Mouse (Mus musculus): ENCODE measurements around the gene Gm49387. TPM values are rescaled to one million over a fixed set of nuclear protein-coding genes. Genes with fewer than 3 reads are reported as not detected.

Gm49387 gene
- polyA plus RNA-seq, 1 experiment from 2014 or later = 0.50 TPM

DNA sequence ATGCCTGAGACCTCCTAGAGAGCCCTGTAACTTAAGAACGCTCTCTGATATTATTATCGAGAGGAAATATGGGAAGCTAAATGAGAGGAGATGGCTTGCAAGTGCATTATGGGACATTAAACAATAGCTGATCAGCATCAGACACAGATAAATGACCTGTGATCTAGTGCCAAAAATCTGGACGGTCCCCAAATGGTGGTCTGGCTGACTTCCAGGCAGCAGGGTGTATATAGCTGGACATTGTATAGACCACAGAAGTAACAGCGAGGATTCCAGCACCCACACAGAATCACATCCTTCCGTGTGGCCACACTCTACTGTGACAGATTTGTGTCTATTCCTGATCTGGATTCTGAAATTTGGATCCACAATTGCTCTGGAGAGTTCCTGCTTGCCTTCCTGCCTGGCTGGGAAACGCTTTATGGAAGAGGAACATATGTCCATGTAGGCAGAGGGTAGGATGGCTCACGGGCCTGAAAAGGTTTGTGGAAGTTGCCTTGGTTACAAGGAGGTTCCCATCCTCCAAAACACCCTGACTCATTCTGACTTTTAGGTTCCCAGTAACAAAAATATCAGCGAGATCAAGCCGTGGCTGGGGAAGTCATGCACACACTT is 68.0 kb downstream of the Gm49387 start:
- no peak for DNase-seq (ENCODE audit: low spot score)
- no peak overlapping the region for H3K27ac ChIP-seq
- H3K36me3 ChIP-seq = no peaks in the 10 kb centered on the region
- no peaks in the 10 kb centered on the region; the same call in none of the 2 replicates for H3K27me3 ChIP-seq (ENCODE audit: low read depth, poor library complexity, severe bottlenecking)
- WGBS = 89% methylated on average over 9 of the region's 9 CpGs
- peaks cover 31% of the 10 kb centered on the region for H3K4me1 ChIP-seq
- no peak overlapping the region for H3K4me3 ChIP-seq
- H3K9me3 ChIP-seq (replicated peaks) = no peaks in the 10 kb centered on the region

DNA sequence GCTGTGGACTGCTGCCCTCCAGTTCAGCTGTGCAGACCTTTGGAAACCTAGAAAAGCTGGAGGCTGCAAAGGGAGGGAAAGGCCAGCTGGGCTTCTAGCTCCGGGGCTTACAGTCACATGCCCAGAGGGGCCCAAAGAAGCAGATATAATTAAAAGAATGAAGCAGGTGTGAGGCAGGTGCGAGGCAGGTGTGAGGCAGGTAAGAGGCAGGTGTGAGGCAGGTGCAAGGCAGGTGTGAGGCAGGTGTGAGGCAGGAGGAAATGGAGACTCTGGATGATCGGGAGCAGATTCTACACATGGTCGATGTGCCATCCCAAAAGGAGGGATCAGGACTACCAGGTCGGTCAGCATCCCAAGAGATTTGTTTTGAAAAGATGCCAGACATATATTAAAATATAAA is 69.3 kb downstream of the Gm49387 start:
- Histone ChIP-seq H3K9me3 (replicated peaks) (no peaks in the 10 kb centered on the region), H3K27ac (no peak overlapping the region), H3K27me3 (ENCODE audit: low read depth, poor library complexity, severe bottlenecking) (no peaks in the 10 kb centered on the region; the same call in none of the 2 replicates), H3K36me3 (no peaks in the 10 kb centered on the region), H3K4me1 (peaks cover 18% of the 10 kb centered on the region), H3K4me3 (no peak overlapping the region)
- DNase-seq (ENCODE audit: low spot score) = no peak
- WGBS = 93% methylated on average over 5 of the region's 5 CpGs

DNA sequence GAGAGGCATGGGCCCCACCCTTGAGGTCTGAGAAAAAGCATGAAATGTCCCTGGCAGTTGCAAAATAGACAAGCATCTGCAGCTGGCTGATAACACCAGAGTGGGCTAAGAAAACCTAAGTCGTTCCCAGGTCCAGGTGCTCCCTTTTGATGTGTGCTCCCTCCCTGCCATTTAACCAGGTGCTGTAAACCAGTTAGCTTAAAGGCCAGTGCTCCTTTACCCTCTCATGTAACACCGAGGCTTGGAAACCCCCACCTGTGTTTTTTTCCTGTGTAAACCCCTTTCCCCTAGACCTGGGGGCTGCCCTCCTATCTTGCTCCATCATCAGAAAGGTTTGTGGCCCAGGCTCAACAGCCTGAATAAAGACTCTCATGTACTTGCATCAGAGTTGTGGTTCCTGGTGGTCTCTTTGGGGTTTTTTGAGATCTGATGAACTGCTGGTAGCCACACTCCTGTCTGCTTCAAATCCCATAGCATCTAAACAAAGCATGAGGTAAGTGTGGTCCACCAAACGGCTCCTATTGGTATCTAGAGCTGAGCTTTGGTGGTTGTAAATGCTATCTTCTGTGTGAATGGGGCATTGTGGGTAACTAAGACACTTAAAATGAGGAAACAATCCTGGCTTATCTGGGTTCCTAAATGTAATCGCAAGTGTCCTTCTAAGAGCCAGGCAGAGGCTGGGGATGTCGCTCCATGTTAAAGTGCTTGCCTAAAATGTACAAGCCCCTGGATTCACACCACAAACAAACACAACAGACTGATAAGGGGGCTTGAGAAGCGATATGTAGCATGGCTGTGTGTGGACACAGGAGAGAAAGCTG is 70.3 kb downstream of the Gm49387 start:
- no peak for DNase-seq (ENCODE audit: low spot score)
- Histone ChIP-seq H3K27ac (no peak overlapping the region), H3K36me3 (no peaks in the 10 kb centered on the region), H3K4me3 (no peak overlapping the region), H3K9me3 (replicated peaks) (no peaks in the 10 kb centered on the region), H3K4me1 (peaks cover 18% of the 10 kb centered on the region), H3K27me3 (ENCODE audit: low read depth, poor library complexity, severe bottlenecking) (no peaks in the 10 kb centered on the region; the same call in none of the 2 replicates)
- WGBS = 64% methylated on average over 6 of the region's 6 CpGs

DNA sequence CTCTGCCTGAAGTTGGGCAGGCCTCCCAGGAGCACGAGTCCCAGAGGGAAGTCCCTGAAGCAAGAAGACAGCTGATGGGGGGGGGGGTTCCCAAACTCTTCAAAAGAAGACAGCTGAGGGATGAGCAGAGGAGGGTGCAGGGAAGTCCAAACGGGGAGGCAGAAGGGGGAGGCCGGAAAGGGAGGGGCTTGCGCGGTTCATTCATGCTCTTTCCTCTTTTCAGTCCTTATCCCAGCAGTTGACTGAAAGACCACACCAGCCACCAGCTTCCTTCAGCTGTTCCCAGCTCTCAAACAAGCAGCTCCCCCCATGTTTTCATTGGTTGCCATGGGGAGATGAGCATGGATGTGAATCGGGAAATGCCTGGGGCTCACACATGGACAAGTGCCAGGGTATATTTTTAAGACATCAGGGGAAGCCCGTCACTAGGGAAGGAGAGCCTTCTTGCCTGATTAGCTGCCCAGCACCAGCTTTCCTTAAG is 71.5 kb downstream of the Gm49387 start:
- H3K27ac ChIP-seq = no peak overlapping the region
- H3K9me3 ChIP-seq (replicated peaks) = no peaks in the 10 kb centered on the region
- peaks cover 27% of the 10 kb centered on the region for H3K4me1 ChIP-seq
- no peaks in the 10 kb centered on the region; the same call in none of the 2 replicates for H3K27me3 ChIP-seq (ENCODE audit: low read depth, poor library complexity, severe bottlenecking)
- WGBS = 72% methylated on average over 7 of the region's 7 CpGs
- H3K4me3 ChIP-seq = no peak overlapping the region
- DNase-seq (ENCODE audit: low spot score) = no peak
- H3K36me3 ChIP-seq = no peaks in the 10 kb centered on the region

DNA sequence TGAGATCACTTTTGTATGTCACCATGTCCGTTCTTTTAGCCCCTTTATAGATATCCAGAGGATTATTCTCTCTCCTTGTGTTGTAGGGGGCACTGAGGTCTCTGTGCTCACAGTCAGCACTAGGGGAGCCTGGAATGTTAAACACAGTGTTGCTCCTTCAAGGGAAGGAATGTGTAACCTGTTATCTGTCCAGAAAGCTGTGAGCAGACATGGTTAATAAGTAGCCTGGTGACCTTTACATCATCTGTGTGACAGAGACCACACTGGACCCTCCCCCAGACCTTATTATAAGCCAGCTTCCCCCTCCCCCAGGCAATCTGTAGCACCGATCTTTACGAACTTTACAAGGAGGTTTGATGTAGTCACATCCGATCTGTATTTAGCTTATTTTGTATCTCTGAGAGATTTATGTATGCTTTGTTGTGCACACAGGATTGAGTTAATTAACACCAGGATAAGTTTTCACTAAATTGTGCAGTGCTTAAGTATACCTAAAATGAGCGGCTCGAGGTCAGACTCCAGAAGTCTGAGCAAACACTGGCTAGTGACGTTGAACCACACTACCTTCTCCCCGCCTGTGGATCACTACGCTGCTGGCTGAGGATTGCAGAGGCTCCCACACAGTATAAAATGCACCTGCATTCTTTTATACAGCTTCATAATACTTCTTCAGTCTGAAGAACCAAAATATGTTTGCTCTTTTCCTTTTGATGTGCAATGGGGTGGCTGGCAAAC is 75.0 kb downstream of the Gm49387 start:
- Histone ChIP-seq H3K4me1 (peaks cover 36% of the 10 kb centered on the region), H3K36me3 (no peaks in the 10 kb centered on the region), H3K27ac (peak overlapping the region; percentile 64; the same call in 1 of the 2 replicates), H3K27me3 (ENCODE audit: low read depth, poor library complexity, severe bottlenecking) (no peaks in the 10 kb centered on the region; the same call in 1 of the 2 replicates), H3K4me3 (no peak overlapping the region), H3K9me3 (replicated peaks) (no peaks in the 10 kb centered on the region)
- DNase-seq (ENCODE audit: low spot score) = no peak
- 46% methylated on average over 9 of the region's 9 CpGs for WGBS

DNA sequence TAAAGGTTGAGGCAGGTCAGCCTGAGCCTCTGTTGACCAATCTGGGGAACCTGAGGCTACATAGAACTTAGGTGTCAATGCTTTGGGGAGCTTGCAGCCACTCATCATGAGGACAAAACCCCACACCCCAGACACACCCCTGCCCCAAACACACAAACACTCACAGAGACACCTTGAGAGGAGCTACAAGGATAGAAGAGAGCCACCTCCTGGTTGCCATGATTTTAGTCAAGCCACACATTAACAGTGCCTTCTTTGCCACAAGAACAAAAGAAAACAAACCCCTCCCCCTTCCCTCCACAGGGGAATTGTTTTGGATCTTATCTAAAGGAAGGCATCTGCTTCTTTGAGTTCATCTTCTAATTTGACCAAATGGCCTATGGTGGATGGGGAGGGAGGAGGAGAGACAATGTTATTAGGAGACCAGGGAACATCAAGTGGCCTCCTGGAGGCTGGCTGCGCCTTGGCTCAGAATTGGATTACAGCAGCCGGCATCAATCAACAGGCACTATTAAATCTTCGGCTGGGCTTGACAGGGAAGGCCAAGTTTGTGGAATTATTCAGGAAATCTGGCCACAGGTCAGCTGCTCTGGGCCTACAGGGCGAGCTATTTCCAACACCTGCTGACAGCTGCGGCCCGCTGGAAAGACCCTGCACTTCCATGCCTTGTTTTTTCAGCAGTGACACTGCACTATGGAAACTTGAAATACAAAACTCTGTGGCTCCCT is 76.1 kb downstream of the Gm49387 start:
- no peaks in the 10 kb centered on the region; the same call in 1 of the 2 replicates for H3K27me3 ChIP-seq (ENCODE audit: low read depth, poor library complexity, severe bottlenecking)
- H3K27ac ChIP-seq = peak overlapping the region; percentile 64; the same call in 1 of the 2 replicates
- H3K4me3 ChIP-seq = no peak overlapping the region
- peak; percentile 72 for DNase-seq (ENCODE audit: low spot score)
- no peaks in the 10 kb centered on the region for H3K9me3 ChIP-seq (replicated peaks)
- WGBS = 13% methylated on average over 6 of the region's 6 CpGs
- H3K4me1 ChIP-seq = peaks cover 40% of the 10 kb centered on the region
- H3K36me3 ChIP-seq = no peaks in the 10 kb centered on the region

DNA sequence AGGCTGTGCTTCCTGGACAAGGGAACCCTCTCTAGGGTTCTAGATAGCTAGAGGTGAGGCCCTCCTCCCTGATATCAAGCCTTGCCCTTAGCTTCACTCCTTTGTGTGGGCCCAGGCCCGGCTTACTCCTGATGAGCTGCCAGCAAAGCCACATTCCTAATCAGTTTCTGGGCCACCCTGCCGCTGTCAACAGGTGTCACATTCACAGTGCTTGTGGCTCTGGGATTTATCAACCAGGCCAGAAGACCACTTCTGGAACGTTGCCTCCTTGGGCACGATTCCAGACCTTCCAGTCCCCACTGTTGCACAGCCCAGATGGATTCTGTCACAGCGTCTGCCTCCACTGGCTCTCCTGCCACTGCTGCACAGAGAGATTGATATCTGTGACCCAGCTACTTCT is 79.8 kb downstream of the Gm49387 start:
- DNase-seq (ENCODE audit: low spot score) = no peak
- Histone ChIP-seq H3K4me3 (no peak overlapping the region), H3K36me3 (no peaks in the 10 kb centered on the region), H3K27me3 (ENCODE audit: low read depth, poor library complexity, severe bottlenecking) (no peaks in the 10 kb centered on the region), H3K4me1 (peaks cover 39% of the 10 kb centered on the region), H3K9me3 (replicated peaks) (no peaks in the 10 kb centered on the region), H3K27ac (peak overlapping the region; percentile 56; the same call in 1 of the 2 replicates)
- 40% methylated on average over 5 of the region's 5 CpGs for WGBS

DNA sequence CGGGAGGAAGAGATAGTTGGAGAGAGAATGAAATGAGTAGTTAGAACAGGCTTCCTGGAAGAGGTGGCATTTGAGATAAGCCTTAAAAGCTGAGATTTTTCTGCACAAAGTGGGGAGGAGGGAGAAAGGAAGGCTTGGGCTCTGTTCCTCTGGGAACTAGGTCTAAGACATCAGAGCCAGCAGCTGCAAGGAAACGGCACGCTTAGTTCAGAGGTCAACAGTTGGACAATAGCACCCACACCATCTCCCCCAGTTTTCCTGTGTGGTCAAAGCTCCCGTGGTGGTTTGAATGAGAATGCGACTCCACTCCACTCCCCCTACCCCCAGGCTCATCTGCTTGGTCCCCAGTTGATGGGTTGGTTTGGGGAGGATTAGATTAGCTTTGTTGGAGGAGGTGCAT is 81.5 kb downstream of the Gm49387 start:
- H3K9me3 ChIP-seq (replicated peaks) = no peaks in the 10 kb centered on the region
- H3K4me1 ChIP-seq = peaks cover 28% of the 10 kb centered on the region
- no peak overlapping the region for H3K27ac ChIP-seq
- WGBS = 73% methylated on average over 5 of the region's 5 CpGs
- H3K36me3 ChIP-seq = no peaks in the 10 kb centered on the region
- H3K27me3 ChIP-seq (ENCODE audit: low read depth, poor library complexity, severe bottlenecking) = no peaks in the 10 kb centered on the region
- no peak overlapping the region for H3K4me3 ChIP-seq
- no peak for DNase-seq (ENCODE audit: low spot score)

DNA sequence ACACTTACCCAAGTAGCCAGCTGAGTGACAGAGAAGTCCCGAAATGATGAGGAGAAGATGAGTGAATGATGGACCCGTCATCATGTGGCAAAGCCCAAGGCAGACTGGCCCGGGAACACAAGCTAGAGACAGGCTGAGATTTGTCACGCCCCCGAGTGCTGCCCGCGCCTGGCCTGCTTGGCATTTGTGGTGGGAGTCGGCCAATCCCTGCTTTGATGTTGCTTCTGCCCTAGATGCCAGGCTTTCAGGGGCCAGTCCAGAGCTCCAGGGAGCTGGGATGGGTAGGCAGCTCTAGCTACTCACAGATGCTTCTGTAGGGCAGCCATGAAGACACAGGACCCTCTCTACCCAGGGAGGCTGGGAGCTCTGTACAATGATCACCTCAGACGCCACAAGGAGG is 82.9 kb downstream of the Gm49387 start:
- no peaks in the 10 kb centered on the region for H3K27me3 ChIP-seq (ENCODE audit: low read depth, poor library complexity, severe bottlenecking)
- no peak for DNase-seq (ENCODE audit: low spot score)
- no peaks in the 10 kb centered on the region for H3K9me3 ChIP-seq (replicated peaks)
- no peaks in the 10 kb centered on the region for H3K36me3 ChIP-seq
- WGBS = 65% methylated on average over 9 of the region's 9 CpGs
- no peak overlapping the region for H3K4me3 ChIP-seq
- no peak overlapping the region for H3K27ac ChIP-seq
- peaks cover 27% of the 10 kb centered on the region for H3K4me1 ChIP-seq

DNA sequence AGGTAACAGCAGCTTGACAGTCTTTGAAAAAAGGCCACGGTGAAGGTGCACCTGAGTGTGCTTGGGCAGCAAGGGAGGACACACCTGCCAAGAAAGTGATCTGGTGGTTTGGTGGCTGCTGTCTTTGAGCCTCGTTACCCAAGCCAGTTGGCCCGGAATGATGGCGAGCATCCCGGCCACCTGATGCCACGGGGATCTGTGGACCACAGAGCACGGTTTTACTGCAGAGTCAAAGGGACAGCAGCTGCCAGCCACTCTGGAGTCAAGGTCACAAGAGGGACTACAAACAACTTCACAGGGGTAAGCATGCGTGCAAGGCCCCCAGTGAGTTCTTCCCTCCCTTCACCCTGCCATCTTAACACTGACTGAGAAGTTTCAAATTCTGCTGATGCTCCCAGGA is 83.4 kb downstream of the Gm49387 start:
- peaks cover 27% of the 10 kb centered on the region for H3K4me1 ChIP-seq
- no peaks in the 10 kb centered on the region for H3K9me3 ChIP-seq (replicated peaks)
- WGBS = 92% methylated on average over 8 of the region's 8 CpGs
- no peaks in the 10 kb centered on the region for H3K27me3 ChIP-seq (ENCODE audit: low read depth, poor library complexity, severe bottlenecking)
- no peak overlapping the region for H3K4me3 ChIP-seq
- H3K36me3 ChIP-seq = no peaks in the 10 kb centered on the region
- no peak for DNase-seq (ENCODE audit: low spot score)
- H3K27ac ChIP-seq = no peak overlapping the region

DNA sequence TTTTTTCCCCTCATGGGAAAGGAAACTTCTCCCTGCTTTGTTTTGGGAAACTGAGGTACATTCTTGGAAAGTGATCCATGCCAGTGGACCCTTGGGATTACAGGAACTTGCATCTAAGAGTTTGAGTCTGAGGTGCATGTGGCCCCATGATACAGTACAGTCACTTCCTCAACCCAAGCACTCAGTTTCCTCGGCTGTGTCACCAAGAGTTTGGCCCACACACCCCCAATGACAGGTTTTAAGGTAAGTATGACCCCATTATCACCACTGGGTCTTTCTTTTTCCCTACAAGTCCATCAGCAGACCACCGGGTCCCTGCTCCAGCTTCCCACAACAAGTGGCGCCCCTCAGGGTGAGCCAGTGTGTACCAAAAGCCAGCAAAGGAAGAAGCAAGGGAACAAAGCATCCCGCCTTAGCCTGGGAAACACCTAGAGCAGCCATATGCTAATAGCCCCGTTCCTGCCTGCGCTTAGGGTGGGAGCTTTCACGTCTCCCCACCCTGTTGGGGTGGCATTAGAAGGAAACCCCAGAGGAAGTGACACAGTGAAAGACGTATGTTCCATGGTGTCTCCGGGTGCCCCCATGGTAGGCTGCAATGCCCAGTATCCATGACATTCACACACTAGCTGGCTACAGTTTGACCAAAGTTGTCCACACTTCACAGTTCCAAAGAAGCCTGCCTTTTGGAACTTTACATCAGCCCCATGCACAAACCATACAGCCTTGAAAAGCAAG is 84.0 kb downstream of the Gm49387 start:
- H3K9me3 ChIP-seq (replicated peaks) = no peaks in the 10 kb centered on the region
- H3K27me3 ChIP-seq (ENCODE audit: low read depth, poor library complexity, severe bottlenecking) = no peaks in the 10 kb centered on the region
- no peak for DNase-seq (ENCODE audit: low spot score)
- no peak overlapping the region for H3K4me3 ChIP-seq
- 0 out of 2 replicates have a peak overlapping the region, but pooled peaks have one; percentile 42 for H3K27ac ChIP-seq
- H3K4me1 ChIP-seq = peaks cover 27% of the 10 kb centered on the region
- H3K36me3 ChIP-seq = no peaks in the 10 kb centered on the region
- WGBS = 88% methylated on average over 9 of the region's 9 CpGs

DNA sequence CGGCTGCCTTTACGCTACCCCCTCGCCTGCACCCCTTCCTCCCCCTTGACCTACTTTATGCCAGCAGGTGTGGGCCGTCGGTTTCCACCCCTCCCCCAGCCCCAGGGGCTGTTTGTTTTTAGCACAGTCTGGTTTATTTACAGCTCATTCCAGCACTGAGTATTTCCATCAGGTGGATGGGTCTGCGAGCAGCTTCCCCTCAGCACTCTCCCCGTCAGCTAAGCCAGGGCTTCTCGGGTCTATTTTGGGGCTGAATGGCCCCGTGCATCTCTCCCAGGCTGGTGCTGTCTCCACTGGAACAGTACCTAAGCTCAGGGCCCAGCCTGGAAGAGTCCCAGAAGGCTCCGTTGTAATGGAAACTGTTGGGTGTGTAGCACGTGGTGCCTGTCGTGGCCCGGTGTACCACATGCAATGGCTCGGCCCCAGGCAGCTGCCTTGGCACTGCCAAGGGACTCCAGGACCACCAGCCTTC is 84.7 kb downstream of the Gm49387 start:
- no peak for DNase-seq (ENCODE audit: low spot score)
- Histone ChIP-seq H3K27me3 (ENCODE audit: low read depth, poor library complexity, severe bottlenecking) (no peaks in the 10 kb centered on the region), H3K27ac (peak overlapping the region; percentile 42; the same call in 1 of the 2 replicates), H3K4me3 (no peak overlapping the region), H3K4me1 (peaks cover 23% of the 10 kb centered on the region), H3K36me3 (no peaks in the 10 kb centered on the region), H3K9me3 (replicated peaks) (no peaks in the 10 kb centered on the region)
- 71% methylated on average over 14 of the region's 14 CpGs for WGBS

All from limb, embryonic 10.5 days (tissue).